Mouse (Mus musculus): Measurements from ENCODE around the gene Spint2. TPM values are rescaled to one million over a fixed set of nuclear protein-coding genes. Genes with fewer than 3 reads are reported as not detected.

Gene Spint2
- polyA plus RNA-seq, 1 experiment from 2014 or later, result 79.3 TPM

GRCm38 (mm10) chr7:29313051-29313450 lies 31.3 kb upstream of the Spint2 start:
- peaks cover 73% of the 10 kb centered on the region for H3K4me1 ChIP-seq
- H3K27ac ChIP-seq (replicated peaks), result 0 out of 2 replicates have a peak overlapping the region, but pooled peaks have one; percentile 14
- H3K36me3 ChIP-seq (replicated peaks), result peaks cover 44% of the 10 kb centered on the region
- no peaks in the 10 kb centered on the region for H3K9me3 ChIP-seq
- peaks cover 35% of the 10 kb centered on the region for H3K27me3 ChIP-seq (replicated peaks; ENCODE audit: low read depth, poor library complexity, severe bottlenecking)
- 35% methylated on average over 9 of the region's 9 CpGs for WGBS
- DNase-seq (ENCODE audit: low spot score), result no peak
- peak overlapping the region; percentile 28; the same call in 1 of the 2 replicates for H3K4me3 ChIP-seq

- Histone ChIP-seq H3K4me1 (peaks cover 73% of the 10 kb centered on the region), H3K27me3 (replicated peaks; ENCODE audit: low read depth, poor library complexity, severe bottlenecking) (peaks cover 59% of the 10 kb centered on the region), H3K27ac (replicated peaks) (peak overlapping the region; percentile 84), H3K9me3 (no peaks in the 10 kb centered on the region), H3K36me3 (replicated peaks) (peaks cover 28% of the 10 kb centered on the region), H3K4me3 (peak overlapping the region; percentile 84)
- DNase-seq (ENCODE audit: low spot score), result no peak
- 8% methylated on average over 5 of the region's 5 CpGs for WGBS
These were observed 28.0 kb upstream of the Spint2 start for GRCm38 (mm10) chr7:29309749-29310148.

- H3K27me3 ChIP-seq (replicated peaks; ENCODE audit: low read depth, poor library complexity, severe bottlenecking), result peaks cover 64% of the 10 kb centered on the region
- H3K27ac ChIP-seq (replicated peaks), result peak overlapping the region; percentile 84
- H3K9me3 ChIP-seq, result no peaks in the 10 kb centered on the region
- DNase-seq (ENCODE audit: low spot score), result peak; percentile 65
- peaks cover 26% of the 10 kb centered on the region for H3K36me3 ChIP-seq (replicated peaks)
- peak overlapping the region; percentile 84 for H3K4me3 ChIP-seq
- WGBS, result 1% methylated on average over 36 of the region's 36 CpGs
- peaks cover 75% of the 10 kb centered on the region for H3K4me1 ChIP-seq
These were observed 27.6 kb upstream of the Spint2 start for GRCm38 (mm10) chr7:29309221-29309721.

GRCm38 (mm10) chr7:29307350-29308104 lies 25.8 kb upstream of the Spint2 start:
- Histone ChIP-seq H3K36me3 (replicated peaks) (peaks cover 16% of the 10 kb centered on the region), H3K9me3 (no peaks in the 10 kb centered on the region), H3K4me1 (peaks cover 66% of the 10 kb centered on the region), H3K27ac (replicated peaks) (peak overlapping the region; percentile 83), H3K4me3 (peak overlapping the region; percentile 84), H3K27me3 (replicated peaks; ENCODE audit: low read depth, poor library complexity, severe bottlenecking) (peaks cover 74% of the 10 kb centered on the region)
- peak; percentile 94 for DNase-seq (ENCODE audit: low spot score)
- under 1% methylated on average over 42 of the region's 42 CpGs for WGBS

- H3K36me3 ChIP-seq (replicated peaks), result peaks cover 9% of the 10 kb centered on the region
- peak overlapping the region; percentile 54; the same call in 1 of the 2 replicates for H3K27ac ChIP-seq (replicated peaks)
- peaks cover 81% of the 10 kb centered on the region for H3K27me3 ChIP-seq (replicated peaks; ENCODE audit: low read depth, poor library complexity, severe bottlenecking)
- H3K4me3 ChIP-seq, result peak overlapping the region; percentile 84; the same call in 1 of the 2 replicates
- DNase-seq (ENCODE audit: low spot score), result peak; percentile 65
- no peaks in the 10 kb centered on the region for H3K9me3 ChIP-seq
- WGBS, result 25% methylated on average over 7 of the region's 7 CpGs
- peaks cover 65% of the 10 kb centered on the region for H3K4me1 ChIP-seq
These were observed 24.9 kb upstream of the Spint2 start for GRCm38 (mm10) chr7:29306619-29307018.

GRCm38 (mm10) chr7:29306108-29306507 lies 24.4 kb upstream of the Spint2 start:
- DNase-seq (ENCODE audit: low spot score), result no peak
- Histone ChIP-seq H3K27me3 (replicated peaks; ENCODE audit: low read depth, poor library complexity, severe bottlenecking) (peaks cover 77% of the 10 kb centered on the region), H3K27ac (replicated peaks) (peak overlapping the region; percentile 54; the same call in 1 of the 2 replicates), H3K4me3 (peak overlapping the region; percentile 75), H3K4me1 (peaks cover 67% of the 10 kb centered on the region), H3K9me3 (no peaks in the 10 kb centered on the region), H3K36me3 (replicated peaks) (peaks cover 4% of the 10 kb centered on the region)
- WGBS, result 33% methylated on average over 7 of the region's 7 CpGs

- Histone ChIP-seq H3K36me3 (replicated peaks) (no peaks in the 10 kb centered on the region), H3K27me3 (replicated peaks; ENCODE audit: low read depth, poor library complexity, severe bottlenecking) (peaks cover 70% of the 10 kb centered on the region), H3K4me3 (peak overlapping the region; percentile 75), H3K4me1 (peaks cover 69% of the 10 kb centered on the region), H3K9me3 (no peaks in the 10 kb centered on the region), H3K27ac (replicated peaks) (peak overlapping the region; percentile 86)
- 16% methylated on average over 9 of the region's 9 CpGs for WGBS
- DNase-seq (ENCODE audit: low spot score), result peak; percentile 22
These were observed 23.7 kb upstream of the Spint2 start for GRCm38 (mm10) chr7:29305263-29305988.

DNA sequence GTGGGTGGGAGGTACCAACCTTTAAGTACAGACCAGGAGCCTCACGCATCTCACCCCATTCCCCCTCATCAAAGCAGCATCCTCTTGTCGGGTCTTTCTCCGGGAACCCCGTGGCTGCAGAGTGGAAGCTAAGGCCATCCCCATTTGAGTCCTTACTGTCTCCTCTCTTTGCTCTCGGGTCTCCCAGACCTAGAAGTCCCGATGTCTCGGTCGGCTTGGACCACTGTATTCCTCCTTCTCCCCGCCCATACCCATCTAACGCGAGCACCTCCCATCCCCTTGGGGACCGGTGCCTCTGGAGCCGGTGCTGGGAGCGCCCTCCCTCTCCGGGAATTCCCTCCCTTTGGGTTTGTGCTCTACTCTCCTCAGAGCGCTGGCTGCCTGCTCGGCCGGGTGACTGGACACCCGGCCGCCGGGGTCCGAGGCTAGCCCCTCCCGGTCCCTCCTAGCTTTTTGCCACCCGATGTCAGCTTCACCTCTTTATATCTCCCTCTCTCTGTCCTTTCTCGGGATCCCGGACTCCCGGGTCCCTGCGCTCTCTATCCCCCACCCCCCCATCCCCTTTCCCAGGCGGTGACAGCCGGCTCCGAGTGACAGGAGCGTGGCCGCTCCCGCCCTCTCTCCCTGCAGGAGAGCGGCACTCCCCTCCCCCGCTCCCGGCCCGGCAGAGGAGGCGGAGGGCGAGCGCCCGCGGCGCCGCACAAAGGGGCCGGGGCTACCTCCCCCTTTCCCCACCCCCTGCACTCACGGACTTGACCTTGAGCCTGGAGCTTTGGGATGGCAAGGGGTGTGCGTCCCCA lies 23.0 kb upstream of the Spint2 start:
- Histone ChIP-seq H3K4me3 (peak overlapping the region; percentile 75), H3K4me1 (peaks cover 67% of the 10 kb centered on the region), H3K27me3 (replicated peaks; ENCODE audit: low read depth, poor library complexity, severe bottlenecking) (peaks cover 63% of the 10 kb centered on the region), H3K9me3 (no peaks in the 10 kb centered on the region), H3K27ac (replicated peaks) (peak overlapping the region; percentile 86), H3K36me3 (replicated peaks) (no peaks in the 10 kb centered on the region)
- under 1% methylated on average over 48 of the region's 48 CpGs for WGBS
- DNase-seq (ENCODE audit: low spot score), result peak; percentile 73

- H3K27ac ChIP-seq (replicated peaks), result peak within 1 kb of the TSS; percentile 86
- under 1% methylated on average over 67 of the region's 67 CpGs for WGBS
- no peaks in the 10 kb centered on the region for H3K36me3 ChIP-seq (replicated peaks)
- peaks cover 59% of the 10 kb centered on the region for H3K4me1 ChIP-seq
- peak; percentile 90 for DNase-seq (ENCODE audit: low spot score)
- H3K9me3 ChIP-seq, result no peaks in the 10 kb centered on the region
- H3K27me3 ChIP-seq (replicated peaks; ENCODE audit: low read depth, poor library complexity, severe bottlenecking), result peaks cover 55% of the 10 kb centered on the region
- peak within 1 kb of the TSS; percentile 75 for H3K4me3 ChIP-seq
These were observed 22.2 kb upstream of the Spint2 start, which contains the start of gene Dpf1 for GRCm38 (mm10) chr7:29303738-29304462. TSS of gene Dpf1 (plus strand) at chr7:29303951.

DNA sequence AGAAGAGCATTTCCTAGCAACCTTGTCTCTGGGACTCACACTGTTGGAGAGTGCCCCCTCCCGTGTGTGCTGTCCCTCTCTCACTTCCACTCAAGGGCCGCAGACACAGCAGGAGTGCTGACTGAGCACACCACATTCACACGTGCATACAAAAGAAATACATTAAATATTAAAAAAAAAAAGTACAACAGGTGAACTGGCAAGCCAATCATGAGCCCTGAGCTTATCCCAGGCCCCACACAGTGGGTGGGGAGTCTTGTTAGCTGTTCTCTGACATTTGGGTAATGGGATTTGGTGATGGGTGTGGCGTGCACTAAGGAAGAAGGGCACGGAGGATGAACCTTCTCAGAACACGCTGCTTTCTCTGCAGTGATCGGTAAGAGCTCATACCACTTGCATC lies 20.9 kb upstream of the Spint2 start:
- DNase-seq (ENCODE audit: low spot score), result no peak
- Histone ChIP-seq H3K9me3 (no peaks in the 10 kb centered on the region), H3K4me1 (peaks cover 46% of the 10 kb centered on the region), H3K27me3 (replicated peaks; ENCODE audit: low read depth, poor library complexity, severe bottlenecking) (peaks cover 45% of the 10 kb centered on the region), H3K36me3 (replicated peaks) (no peaks in the 10 kb centered on the region), H3K4me3 (no peak overlapping the region), H3K27ac (replicated peaks) (no peak overlapping the region)
- 67% methylated on average over 7 of the region's 7 CpGs for WGBS

GRCm38 (mm10) chr7:29301127-29301566 lies 19.4 kb upstream of the Spint2 start:
- H3K27ac ChIP-seq (replicated peaks), result peak overlapping the region; percentile 69; the same call in 1 of the 2 replicates
- DNase-seq (ENCODE audit: low spot score), result peak; percentile 81
- 1% methylated on average over 7 of the region's 7 CpGs for WGBS
- H3K36me3 ChIP-seq (replicated peaks), result no peaks in the 10 kb centered on the region
- peaks cover 31% of the 10 kb centered on the region for H3K4me1 ChIP-seq
- no peaks in the 10 kb centered on the region for H3K9me3 ChIP-seq
- peak overlapping the region; percentile 42 for H3K4me3 ChIP-seq
- peaks cover 36% of the 10 kb centered on the region for H3K27me3 ChIP-seq (replicated peaks; ENCODE audit: low read depth, poor library complexity, severe bottlenecking)

Measured in embryonic facial prominence, embryonic 10.5 days (tissue).